Mouse (Mus musculus) lung, adult 2 months (tissue): ENCODE measurements around the gene Homer2.

Experiments
- CTCF ChIP-seq: fragments of 200-500 bp; IDR thresholded peaks from 2 replicates; pipeline ENCODE4 v1.5.1; 2011; ENCODE audit warnings: mild to moderate bottlenecking, low read length, control low read depth; ENCODE audit not compliant: insufficient read depth
- POLR2A ChIP-seq: fragments of 200-500 bp; IDR thresholded peaks from 2 replicates; pipeline ENCODE4 v1.6.1; 2011; ENCODE audit warnings: low read depth, mild to moderate bottlenecking, control low read depth, low read length, borderline replicate concordance; ENCODE audit errors: extremely low read depth

- TF ChIP-seq CTCF = no peak
- no peak for TF ChIP-seq POLR2A
Observed at GRCm38 (mm10) chr7:81615031-81615430, 92.3 kb downstream of the Homer2 start.
